Mouse (Mus musculus) cerebellum, adult 2 months (tissue): ENCODE measurements around the gene Reck.

Experiments used
- CTCF ChIP-seq: fragments of 200-500 bp; IDR thresholded peaks from 2 replicates; pipeline ENCODE4 v1.5.1; 2011; ENCODE audit warnings: low read depth, mild to moderate bottlenecking, control low read depth, low read length, moderate library complexity, borderline replicate concordance; ENCODE audit not compliant: insufficient read depth
- POLR2A ChIP-seq: fragments of 200-500 bp; IDR thresholded peaks from 2 replicates; pipeline ENCODE4 v1.6.1; 2011; ENCODE audit warnings: low read length, control low read depth, borderline replicate concordance; ENCODE audit not compliant: insufficient read depth

DNA sequence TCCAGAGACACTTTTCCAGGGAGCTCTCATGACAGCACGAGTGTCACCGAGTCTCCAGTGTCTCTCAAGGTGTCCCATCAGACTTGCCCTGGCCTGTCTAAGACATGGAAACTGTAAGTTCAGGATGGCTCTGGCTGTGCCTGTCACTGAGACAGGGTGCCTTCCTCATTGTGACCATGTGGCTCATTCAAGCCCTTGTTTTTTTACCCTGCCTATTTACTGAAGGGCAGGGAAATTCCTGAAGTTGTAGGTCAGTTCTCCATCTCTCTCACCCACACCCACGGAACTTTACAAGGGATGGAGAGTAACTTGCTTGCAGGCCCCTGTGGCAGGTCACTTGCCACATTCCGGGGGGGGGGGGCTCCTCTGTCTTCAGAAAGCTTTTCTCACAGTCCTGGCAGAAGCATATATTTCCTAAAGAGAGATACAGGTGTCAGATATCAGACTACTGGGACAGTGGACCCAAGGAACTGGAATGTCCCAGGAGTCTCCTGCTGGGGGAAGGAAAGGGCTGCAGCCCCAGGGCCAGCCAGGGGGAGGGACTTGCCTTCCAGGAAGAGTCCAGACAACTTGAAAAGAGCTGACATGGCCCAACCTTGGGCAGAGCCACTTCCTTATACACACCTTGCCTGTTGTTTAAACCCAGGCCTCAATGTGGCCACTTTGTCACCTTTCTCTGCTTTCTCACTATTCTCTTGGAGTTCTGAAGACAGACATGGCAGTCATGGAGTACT, 89.8 kb downstream of the Reck start:
- TF ChIP-seq POLR2A: no peak
- no peak for TF ChIP-seq CTCF
